Mouse (Mus musculus): ENCODE data around the gene Ccdc158.

GRCm38 (mm10) chr5:92675574-92675920, 476 bp upstream of the Ccdc158 start:
- TF ChIP-seq CTCF (conservative IDR thresholded peaks at IDR 0.05; ENCODE audit: low read length) (no peak), NANOG (IDR thresholded peaks at IDR 0.05; ENCODE audit: borderline replicate concordance, low read length) (no peak)
